Mouse (Mus musculus) left cerebral cortex, adult 11 months (tissue): Measurements from ENCODE around the gene Sco2.
A peak's percentile ranks its signal among the peaks of the same experiment; 100 is the strongest.

Experiments
- DNase-seq: peaks from one replicate; pipeline ENCODE4 v3.0.0; 2022; ENCODE audit warnings: low spot score

The Sco2 gene

DNA sequence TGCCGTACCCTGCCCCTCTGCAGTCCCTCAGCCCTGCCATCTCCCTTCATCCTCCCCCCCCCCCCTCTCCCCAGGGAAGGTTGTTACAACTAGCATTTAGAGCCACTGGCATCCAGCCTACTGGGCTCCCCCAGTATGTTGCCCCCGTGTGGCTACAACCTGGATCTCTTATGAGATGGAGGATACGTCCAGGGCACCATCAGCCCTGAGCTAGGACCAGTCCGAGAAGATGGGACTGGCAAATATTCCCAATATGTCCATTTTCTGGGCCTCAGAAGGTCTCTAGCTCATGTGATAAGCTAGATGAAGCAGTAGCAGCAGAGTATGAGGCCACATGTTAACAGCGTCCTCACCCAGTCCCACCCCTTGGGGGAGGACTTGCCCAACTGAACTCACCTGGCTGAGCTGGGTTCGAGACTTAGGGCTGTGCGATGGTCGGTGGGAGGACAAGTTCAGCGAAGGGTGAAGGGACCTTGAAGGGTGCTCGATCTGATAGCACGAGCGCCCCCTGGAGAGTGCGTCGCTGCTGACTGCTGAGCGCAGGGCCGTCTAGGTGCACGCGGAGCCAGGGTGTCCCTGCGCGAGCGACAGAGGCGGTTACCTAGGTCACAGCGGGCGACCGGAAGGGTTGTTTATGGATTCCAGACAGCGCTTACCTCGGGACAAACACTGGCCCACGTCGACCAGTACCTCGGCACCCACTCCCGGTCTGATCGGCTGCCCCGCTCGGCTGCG, 452 bp downstream of the Sco2 start:
- peak; percentile 79 for DNase-seq

DNA sequence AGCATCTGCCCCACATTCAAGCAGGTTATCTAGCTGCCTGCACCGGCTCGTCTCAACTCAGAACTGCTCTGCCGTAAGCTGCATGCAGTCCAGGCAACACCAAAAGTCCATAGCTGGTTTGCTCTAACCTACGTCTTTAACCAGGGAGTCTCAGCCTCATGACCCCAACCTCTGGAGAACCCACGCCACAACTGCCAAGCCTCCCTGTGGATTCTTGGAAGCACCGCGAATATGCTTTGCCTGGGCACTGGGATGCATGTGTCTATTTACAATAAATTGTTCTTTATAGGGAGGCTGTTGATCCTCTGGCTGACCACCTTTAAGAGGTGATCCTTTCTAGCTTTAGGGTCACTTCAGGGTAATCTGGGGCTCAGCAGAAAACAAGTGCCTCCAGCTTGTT, 1.1 kb downstream of the Sco2 start:
- no peak for DNase-seq

DNA sequence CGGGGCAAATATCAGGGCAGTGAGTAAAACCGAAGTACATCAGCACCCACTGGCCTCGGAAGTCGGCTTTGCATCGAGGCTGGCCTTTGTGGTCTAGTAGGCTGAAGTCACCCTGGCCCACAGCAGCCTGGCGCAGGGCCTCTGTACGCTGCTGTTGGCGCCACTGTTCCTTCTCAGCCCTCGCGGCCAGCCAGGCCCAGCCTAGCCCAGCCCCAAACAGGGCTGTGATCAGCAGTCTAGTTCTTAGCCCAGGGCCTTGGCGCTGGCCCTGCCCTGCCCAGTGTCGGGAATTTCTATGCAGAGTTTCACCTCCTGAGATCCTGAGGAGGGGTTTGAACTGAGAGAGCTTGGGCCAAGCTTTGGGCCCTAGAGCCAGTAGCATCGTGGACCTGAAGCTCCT, 1.6 kb downstream of the Sco2 start:
- DNase-seq, result no peak

DNA sequence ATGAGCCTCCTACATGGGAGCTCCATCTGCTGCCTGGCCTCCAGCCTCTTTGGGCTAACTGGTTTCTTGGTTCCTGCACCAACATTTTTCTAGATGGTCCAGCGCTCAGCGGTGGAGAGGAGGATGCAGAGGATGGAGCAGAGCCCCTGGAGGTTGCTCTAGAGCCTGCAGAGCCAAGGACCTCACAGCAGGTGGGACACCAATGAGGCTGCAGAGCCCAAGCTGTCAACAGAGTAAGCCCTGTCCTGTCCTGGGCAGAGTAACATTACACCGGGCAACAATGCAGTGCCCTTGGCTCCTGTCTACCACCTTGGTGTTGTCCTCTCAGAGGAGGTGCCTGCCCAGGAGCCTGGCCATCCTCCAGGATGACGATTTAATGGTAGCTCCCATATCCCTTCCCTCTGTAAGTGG, 8.5 kb downstream of the Sco2 start:
- DNase-seq, result no peak

DNA sequence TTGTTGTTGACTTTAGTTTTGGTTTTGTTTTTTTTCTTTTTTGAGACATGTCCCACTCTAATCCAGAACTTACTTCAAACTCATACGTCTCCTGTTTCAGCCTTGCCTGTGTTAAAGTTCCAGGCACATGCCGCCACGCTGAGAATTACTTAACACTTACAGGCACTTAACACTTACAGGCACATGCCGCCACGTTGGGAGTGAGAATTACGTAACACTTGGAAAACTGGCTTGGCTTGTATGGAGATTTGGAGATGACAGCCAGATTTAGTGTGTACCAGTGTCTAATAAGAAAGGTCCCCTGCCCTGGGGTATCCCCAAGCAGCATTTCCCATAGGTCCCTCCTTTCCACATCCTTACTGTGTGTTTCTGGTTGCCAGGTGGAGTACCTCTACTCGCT, 10.6 kb downstream of the Sco2 start:
- no peak for DNase-seq

DNA sequence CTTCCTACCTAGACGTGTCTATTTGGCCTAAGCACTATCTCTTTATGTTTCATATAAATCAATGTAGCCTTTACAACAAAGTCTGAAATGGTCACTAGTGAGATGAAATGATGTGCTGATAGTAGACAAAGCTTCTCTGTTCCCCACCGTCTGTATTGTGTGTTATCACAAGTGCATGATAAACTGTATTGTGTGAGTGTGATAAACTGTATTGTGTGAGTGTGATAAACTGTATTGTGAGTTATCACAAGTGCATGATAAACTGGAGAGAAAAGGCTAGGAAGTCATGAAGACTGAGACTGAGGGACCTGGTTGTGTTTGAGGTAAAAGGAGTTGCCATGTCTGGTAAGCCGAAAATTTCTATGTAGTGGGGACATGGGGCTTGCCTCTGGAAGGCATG, 14.9 kb downstream of the Sco2 start:
- no peak for DNase-seq

DNA sequence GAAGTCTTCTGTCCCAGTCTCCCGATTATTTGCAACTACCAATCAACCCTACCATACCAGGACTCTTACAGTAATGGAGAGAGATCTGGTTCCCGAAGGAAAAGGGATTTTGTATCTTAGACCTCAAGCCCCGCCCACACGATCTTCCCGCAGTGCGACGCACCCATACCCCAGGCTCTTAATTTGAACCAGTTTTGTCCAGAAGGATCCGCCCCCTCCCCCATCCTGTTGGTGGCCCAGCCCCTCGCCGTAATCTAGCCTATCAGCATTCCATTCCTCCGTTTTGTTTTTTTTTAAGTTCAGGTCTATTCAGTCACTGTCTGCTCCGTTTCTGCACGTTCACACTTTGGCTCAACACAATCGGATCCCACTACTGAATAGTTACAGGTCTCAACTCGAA, 17.3 kb downstream of the Sco2 start:
- no peak for DNase-seq

DNA sequence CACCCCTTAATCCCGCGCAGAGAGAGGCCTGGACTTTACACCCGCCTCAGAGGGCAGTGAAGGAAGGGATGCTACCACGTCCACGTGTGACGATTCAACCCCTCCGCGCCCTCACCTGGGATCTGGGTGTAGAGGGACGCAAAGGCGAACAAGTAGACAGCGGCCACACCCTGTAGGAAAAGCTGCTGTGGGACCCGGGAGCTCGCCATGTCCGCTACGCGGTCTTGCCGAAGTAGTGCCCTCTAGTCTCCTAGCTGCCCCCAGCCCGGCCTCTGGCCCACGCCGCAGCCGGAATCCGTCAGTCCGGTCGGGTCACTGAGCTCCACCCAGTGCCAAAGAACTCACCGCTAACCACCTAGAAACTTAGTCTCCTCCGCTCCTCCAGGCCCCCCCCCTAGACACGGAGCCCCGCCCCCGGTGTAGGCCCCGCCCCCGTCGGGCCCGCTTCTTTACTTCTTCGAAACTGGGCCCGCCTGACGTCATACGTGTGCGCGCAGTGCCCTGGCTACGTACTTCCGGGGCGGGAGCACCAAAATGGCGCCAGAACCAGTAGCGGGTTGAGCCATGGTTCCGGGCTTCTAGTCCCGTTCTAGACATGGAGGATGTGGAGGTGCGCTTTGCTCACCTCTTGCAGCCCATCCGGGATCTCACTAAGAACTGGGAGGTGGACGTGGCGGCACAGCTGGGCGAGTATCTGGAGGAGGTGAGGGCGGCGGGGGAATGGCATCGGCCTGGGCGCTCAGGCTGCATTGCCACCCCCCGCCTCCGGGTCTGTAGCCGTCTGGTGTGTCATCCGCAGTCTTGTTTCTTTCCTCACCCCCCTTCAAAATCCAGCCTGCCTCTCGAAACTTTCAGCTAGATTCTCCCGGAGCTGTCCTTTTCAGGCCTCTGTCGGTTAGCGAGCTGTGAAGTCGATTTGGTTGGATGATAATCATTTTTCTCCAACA, 18.1 kb downstream of the Sco2 start, which contains the start of the genes Lmf2 and Ncaph2:
TSS of gene Lmf2 (minus strand) at position 419 of the 947 bp plus-strand sequence.
TSS of gene Ncaph2 (plus strand) at position 479 of the 947 bp plus-strand sequence.
- peak; percentile 91 for DNase-seq

DNA sequence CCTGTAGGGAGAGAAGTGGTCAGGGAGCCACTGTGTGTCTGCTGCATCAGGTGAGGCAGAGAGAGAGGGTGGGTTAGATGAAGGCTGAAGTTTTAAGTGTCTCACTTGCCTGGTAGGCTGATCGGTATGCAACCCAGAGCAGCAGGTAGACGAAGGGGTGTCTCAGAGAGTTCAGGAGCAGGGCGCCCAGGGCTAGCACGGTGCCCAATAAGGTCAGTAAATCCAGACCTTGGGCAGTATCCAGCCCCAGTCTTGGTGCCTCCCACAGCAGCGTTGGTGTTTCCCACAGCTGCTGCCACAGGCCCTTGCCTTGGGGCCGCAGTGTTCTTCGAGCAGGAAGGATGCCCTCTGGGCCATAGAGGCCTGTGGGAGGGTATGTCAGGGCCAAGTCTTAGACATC, 19.2 kb downstream of the Sco2 start:
- no peak for DNase-seq

DNA sequence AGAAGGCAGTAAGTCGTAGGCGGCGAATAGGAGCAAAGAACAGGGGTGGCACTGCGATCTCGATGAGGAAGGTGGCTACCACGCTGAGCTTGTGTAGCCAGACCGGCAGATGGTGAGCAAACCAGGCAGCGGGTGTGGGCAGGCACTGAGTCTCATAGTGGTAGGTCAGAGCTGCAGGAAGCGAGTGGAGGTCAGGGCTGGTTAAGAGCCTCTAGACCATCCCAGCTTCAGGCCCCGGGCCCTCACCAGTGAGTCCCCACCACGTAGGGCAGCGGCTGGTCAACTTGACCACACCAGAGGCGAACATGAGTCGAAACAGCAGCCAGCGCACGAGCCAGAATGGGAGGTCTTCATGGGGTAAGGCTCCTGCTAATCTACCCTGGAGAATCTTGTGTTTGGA, 19.8 kb downstream of the Sco2 start:
- no peak for DNase-seq

DNA sequence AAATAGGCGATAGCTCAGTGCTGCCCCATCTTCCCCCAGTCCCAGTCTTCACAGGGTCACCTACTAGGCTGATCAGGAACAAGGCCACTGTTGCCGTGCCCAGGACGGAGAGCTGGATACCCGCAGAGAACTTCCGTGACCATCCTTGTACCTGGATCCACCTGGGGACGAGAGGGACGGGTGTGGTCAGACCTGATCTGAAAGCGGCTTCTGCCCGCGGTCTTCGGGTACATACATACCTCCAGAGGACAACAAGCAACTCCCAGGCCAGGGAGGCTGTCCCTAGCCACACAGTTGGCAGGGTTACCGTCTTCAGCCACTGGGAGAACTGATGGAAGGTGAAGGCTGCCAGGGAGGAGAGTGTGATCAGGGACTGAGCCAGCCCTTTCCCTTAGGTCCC, 20.9 kb downstream of the Sco2 start:
- DNase-seq, result no peak

DNA sequence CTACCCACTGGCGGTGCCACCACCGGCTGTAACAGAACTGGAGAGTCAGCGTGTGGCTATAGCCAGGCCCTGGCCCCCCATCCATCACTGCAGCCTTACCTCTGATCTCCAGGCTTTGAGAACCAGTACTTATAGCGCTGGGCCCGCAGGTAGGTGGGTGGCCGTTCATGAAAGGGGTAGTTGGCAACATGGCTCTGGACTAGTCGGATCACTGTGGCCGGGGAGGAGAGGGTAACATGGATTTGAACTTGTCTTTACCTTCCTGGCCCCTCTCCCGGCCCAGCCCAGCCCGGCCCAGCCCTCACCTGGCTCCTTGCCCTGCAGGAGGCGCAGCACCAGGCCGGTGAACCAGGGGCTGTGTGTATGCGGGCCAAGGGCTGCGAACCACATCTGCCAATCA, 21.6 kb downstream of the Sco2 start:
- DNase-seq, result no peak

DNA sequence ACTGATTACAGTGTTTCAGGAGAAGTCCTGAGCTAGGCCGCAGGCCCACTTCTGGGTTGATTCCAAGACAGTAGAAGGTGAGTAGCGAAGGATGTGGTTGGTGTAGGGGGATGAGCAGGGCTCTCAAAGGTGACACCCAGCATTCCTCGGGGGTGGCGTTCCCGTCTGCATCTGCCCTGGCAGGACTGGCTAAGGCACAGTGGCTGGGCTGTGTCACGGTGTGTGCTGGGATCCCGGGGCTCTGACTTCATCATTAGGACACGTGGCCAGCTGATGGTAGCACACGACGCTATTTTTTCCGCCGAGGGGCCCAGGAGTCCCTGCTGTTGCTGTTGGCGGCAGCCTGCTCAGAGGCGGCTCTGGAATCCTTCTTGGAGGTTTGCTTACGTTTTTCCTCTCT, 22.3 kb downstream of the Sco2 start:
- DNase-seq, result no peak

DNA sequence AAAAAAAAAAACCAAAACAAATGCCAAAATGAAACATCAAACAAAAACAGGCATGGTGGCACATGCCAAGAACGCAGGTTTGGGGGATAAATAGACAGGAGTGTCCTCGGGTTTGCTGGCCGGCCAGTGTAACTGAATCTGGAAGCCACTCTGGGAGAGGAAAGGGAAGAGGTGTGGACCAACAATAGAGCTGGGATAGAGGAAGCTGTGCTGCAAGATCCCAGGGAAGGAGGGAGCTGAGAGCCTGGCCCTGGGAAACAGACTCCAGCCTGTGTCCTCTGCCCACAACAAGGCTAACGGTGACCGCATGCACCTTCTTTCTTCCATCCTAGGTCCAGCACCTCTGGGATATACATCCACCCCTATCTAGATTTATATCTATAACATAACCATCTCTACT, 23.2 kb downstream of the Sco2 start:
- no peak for DNase-seq

DNA sequence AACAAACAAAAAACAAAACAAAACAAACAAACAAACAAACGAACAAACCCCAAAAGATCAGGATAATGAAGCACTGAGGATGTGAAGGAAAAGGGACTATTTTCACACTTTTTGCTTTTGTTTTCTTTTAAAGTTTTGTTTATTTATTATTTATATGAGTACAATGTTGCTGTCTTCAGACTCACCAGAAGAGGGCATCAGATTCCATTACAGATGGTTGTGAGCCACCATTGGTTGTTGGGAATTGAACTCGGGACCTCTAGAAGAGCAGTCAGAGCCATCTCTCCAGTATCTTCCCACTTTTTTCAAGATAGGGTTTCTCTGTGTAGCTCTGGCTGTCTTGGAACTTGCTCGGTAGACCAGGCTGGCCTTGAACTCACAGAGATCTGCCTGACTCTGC, 30.3 kb downstream of the Sco2 start:
- DNase-seq, result no peak

DNA sequence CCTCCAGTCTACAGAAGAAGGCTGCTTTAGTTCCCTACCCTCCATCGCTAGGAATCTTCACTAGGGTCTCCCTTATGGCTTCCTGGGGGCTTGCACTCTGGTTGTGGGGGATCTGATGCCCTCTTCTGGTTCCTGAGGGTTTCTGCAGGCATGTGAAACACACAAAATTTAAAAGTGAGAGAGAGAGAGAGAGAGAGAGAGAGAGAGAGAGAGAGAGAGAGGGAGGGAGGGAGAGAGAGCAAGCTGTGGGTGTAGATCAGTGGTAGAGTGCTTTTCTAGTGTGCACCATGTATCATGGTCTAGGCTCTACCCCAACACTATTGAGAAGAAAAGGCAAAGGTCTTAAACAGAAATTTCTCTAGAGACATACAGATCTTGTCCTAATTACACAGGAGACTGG, 32.0 kb downstream of the Sco2 start:
- no peak for DNase-seq

DNA sequence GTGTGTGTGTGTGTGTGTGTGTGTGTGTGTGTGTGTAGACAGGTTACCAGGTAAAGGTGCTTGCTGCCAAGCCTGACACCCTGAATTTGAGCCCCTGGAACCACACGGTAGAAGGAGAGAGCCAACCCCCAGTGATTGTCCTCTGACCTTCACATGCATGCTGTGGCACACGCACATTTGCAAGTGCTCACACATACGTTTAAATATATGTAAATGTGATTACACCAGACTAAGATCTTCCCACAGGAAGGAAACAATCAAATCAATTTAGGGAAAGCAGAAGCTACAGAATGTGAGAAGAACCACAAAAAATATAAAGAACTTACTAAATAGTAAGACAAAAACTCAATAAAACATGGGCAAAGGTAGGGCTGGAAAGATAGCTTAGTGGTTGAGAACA, 33.5 kb downstream of the Sco2 start:
- no peak for DNase-seq

DNA sequence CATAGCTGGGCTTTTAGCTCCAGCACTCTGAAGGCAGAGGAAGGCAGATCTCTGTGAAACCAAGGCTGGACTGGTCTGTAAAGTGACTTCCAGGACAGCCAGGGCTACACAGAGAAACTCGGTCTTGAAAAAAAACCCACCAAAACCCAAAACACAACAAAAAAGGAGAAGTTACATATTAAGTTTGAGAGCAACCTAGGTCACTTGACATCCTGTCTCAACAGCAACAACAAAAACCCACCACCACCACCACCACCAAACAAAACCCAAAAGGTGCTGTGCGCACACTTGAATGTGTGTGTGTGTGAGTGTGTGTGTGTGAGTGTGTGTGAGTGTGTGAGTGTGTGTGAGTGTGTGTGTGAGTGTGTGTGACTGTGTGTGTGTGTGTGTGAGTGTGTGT, 34.0 kb downstream of the Sco2 start:
- DNase-seq, result no peak

DNA sequence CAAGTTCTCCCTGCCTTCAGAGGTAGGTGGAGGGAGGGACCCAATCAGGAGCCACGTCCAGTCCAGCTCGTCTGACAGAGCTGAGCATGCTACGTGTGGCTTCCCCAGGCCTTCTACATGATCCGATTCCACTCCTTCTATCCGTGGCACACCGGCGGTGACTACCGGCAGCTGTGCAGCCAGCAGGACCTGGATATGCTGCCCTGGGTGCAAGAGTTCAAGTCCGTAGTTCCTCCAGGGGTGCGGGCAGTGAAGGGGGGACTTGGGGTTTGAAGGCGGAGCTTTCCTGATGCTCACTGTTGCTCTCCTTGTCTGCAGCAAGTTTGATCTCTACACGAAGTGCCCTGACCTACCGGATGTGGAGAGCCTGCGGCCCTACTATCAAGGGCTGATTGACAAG, 37.2 kb downstream of the Sco2 start:
- DNase-seq, result no peak

DNA sequence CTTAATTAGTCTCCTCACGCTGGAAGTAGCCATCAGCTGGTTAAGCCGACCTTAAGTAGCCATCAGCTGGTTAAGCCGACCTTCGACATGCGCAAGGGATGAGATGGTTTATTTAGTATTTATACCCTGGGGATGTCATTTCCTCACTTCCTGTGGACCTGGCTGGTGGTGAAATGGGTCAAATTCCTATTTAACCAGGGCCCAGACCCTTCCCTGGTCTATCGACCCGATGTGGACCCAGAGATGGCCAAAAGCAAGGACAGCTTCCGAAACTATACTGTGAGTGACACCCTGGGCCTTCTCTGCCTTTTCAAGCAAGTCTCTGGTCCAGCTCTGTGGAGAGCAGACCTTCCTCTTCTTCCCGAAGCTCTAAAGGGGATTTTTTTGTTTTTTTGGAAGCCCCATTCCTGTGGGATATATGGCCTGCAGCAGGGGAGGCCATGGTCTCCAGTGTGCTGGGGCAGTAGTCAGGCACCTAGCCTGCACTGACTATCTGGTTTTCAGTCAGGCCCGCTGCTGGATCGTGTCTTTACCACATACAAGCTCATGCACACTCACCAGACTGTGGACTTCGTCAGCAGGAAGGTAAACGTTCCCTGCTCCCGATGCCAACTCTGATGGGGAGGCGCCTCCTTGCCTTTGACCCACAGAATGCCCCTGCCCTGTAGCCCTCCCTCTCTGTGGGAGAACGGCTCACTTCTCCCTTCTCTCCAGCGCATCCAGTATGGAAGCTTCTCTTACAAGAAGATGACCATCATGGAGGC, 38.7 kb downstream of the Sco2 start:
- no peak for DNase-seq

DNA sequence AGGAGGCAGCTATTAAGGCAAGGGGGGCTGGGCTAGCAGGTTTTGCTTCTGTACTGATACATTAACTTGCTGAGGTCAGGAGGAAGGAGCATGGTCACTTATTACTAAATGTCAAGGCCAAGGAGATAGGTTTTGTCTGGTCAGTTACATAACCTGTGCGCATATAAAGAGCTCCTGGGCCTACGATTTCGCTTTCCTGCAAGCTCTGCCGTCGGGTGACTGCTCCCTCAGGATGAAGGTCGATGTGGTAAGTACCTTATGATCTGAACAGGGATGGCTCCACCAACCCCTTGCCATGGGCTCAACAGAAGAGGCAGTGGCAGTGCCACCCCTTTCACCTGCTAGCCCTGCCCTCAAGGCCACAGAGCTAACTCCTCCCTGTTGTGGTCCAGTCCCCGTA, 39.4 kb downstream of the Sco2 start, which contains the start of gene Miox:
TSS of gene Miox (plus strand) at position 128 of the 400 bp plus-strand sequence.
- no peak for DNase-seq

DNA sequence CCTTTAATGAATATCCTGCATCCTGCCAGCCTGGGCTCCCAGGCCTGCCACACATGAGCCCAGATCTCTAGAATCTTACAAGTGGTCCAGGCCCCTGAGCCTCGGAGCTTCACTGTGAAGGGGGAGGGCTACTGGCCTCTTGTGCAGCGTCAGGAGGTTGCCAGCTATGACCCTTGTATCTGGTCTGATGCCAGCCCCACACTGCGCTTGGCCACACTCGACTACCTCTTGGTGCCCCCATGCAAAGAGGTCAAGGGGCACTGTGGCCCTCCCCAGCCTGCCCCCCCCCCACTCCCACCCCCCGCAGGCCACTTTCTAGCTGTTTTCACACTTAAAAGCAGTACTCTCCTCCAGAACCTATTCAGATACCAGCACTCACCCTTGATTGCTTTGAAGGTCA, 47.2 kb downstream of the Sco2 start:
- no peak for DNase-seq
